Mouse (Mus musculus): Measurements from ENCODE around the gene Epas1. TPM values are rescaled to one million over a fixed set of nuclear protein-coding genes. Genes with fewer than 3 reads are reported as not detected.

Epas1 gene
- polyA plus RNA-seq, 1 experiment from 2014 or later: 2.1 TPM

DNA sequence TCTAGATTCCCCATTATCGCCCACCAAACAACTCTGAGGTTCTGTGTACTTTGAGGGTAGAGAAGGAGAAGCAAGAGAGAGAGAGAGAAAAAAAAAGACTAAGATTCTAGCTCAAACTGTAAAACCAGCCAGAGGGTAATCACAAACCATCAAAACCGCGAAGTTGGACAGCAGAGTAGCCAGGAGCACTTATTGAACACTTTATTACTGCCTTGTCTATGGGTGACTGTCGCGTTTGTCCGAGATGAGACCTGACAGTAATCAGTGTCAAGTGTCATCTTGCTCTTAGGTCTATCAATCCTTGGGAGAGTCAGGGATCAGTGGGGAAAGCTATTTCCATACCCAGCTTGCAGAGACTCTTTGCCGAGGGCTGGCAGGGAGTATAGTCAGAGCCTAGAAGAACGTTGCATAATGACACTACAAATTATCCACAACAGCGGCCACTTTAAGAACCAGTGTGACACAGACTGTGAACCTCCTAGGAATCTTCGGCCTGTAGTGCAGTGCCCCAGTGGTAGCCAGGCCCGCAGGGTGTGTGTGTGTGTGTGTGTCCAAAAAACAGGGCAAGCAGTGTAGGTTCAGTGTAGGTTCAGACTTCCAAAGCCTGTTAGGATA is 2.2 kb downstream of the Epas1 start:
- Histone ChIP-seq H3K9me3 (no peaks in the 10 kb centered on the region), H3K4me3 (replicated peaks) (peak overlapping the region; percentile 58), H3K36me3 (no peaks in the 10 kb centered on the region), H3K27me3 (peaks cover 63% of the 10 kb centered on the region), H3K9ac (replicated peaks) (no peak overlapping the region), H3K27ac (no peak overlapping the region), H3K4me2 (peak overlapping the region; percentile 96), H3K4me1 (replicated peaks) (peaks cover 22% of the 10 kb centered on the region)
- WGBS: 14% methylated on average over 11 of the region's 11 CpGs
- no peak for ATAC-seq (ENCODE audit: insufficient number of reproducible peaks, insufficient read depth, low FRiP score, low TSS enrichment, low read depth)

DNA sequence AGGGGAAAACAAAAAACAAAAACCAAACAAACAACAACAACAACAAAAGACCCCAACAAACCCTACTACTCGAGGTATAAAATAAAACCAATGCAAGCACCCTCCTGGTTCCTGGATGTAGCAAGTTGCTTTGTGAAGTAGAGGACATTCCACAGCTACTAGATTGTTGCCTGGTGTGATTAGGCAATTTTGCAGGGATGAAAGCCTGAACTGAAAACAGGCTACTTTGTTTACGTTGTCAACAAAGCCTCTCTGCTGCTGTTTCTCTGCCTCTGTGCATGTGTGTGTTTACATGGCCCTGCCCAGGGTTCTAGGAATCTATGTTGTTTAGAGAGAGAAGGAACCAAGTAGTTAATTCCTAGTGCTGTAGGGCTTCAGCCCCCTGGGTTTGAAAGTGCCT is 4.1 kb downstream of the Epas1 start:
- Histone ChIP-seq H3K36me3 (no peaks in the 10 kb centered on the region), H3K4me3 (replicated peaks) (no peak overlapping the region), H3K4me2 (no peak overlapping the region), H3K9me3 (no peaks in the 10 kb centered on the region), H3K9ac (replicated peaks) (no peak overlapping the region), H3K27ac (no peak overlapping the region), H3K27me3 (peaks cover 46% of the 10 kb centered on the region), H3K4me1 (replicated peaks) (peaks cover 36% of the 10 kb centered on the region)
- no peak for ATAC-seq (ENCODE audit: insufficient number of reproducible peaks, insufficient read depth, low FRiP score, low TSS enrichment, low read depth)
- WGBS: 29% methylated on average over 2 of the region's 2 CpGs

DNA sequence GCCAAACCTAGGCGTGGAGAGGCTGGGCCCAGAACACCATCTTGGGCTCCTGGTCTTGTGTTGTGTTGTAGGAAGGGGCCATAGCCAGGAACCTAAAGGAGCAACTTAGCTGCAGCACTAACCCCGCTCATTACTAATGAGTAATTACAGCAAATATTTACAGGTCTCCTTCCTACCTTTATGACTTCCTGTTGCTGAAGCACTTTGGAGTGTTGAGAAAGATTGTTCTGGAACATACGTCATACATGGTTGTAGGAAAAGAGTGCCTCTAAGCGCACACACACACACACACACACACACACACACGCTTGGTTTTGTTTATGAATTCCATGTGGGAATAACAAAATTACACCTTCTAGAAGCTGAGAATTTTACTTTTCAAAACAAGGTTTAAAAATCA is 8.4 kb downstream of the Epas1 start:
- Histone ChIP-seq H3K9me3 (no peaks in the 10 kb centered on the region), H3K36me3 (no peaks in the 10 kb centered on the region), H3K27me3 (peaks cover 10% of the 10 kb centered on the region), H3K4me3 (replicated peaks) (no peak overlapping the region), H3K4me2 (no peak overlapping the region), H3K27ac (0 out of 2 replicates have a peak overlapping the region, but pooled peaks have one; percentile 18), H3K9ac (replicated peaks) (no peak overlapping the region), H3K4me1 (replicated peaks) (peaks cover 26% of the 10 kb centered on the region)
- 37% methylated on average over 5 of the region's 5 CpGs for WGBS
- ATAC-seq (ENCODE audit: insufficient number of reproducible peaks, insufficient read depth, low FRiP score, low TSS enrichment, low read depth): 0 out of 2 replicates have a peak, but pooled peaks have one; percentile 22

DNA sequence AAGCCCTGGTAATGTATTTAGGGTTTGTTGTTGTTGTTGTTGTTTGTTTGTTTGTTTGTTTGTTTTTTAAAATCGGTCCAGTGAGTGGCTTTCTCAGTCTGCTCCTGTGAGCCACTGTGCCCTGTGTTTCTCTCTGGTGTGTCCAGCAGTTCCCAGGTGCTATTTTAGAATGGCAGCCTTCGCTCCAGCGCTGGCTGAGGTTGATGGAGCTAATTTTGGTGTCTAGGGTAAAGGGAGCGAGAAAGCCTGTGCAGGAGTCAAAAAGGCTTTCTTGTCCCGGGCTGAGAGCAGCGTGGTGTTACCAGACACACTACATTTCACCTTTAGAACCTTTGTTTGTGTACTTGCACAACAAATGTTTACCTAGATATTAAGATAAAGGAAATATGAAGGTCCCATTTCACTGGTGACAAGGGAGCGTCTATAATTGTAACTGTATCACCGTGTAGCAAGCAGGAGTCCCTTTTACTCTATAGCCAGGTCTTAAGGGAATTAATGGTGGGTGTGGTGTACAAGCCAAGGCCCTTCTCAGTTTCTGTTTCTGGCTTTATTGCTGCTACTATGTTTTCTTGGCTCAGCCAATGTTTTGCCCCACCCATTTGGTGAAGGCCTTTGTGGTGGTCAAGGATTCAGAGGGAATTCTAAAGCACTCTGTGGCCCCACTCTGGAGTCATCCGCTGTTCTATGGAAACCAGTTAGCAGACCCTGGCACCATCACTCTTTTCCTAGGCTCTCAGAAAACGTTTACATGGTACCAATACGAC is 9.2 kb downstream of the Epas1 start:
- ATAC-seq (ENCODE audit: insufficient number of reproducible peaks, insufficient read depth, low FRiP score, low TSS enrichment, low read depth): no peak
- H3K27ac ChIP-seq: peak overlapping the region; percentile 82
- 65% methylated on average over 11 of the region's 11 CpGs for WGBS

DNA sequence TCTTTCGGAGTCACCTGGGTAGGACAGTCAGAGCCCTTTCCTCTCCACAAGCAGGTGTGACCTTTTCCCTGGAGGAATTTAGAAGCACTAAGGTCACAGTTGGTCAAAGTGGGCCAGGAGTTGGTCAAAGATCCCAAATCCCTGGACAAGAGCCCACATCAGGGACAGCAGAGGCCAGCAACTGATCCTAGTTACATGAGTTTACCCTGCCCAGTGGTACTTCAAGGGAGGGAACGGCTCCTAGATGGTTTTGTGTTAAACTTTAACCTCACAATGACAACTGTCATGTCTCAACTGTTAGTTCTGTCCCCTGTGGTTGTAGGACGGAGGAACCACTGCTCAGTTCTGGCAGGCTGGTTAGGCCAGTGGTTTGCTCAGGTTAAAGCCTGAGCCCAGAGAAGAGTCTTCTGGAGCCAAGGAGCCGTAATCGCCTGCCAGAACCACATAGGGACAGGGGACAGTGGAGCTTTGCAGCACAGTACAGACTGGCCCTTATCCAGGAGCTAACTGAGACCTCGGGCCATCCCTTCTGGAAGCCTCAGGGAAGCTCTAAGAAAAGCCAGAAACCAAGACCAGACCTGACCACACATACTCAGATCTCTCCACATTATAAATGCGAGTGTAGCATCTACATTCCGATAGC is 12.4 kb downstream of the Epas1 start:
- peaks cover 53% of the 10 kb centered on the region for H3K4me1 ChIP-seq (replicated peaks)
- ATAC-seq (ENCODE audit: insufficient number of reproducible peaks, insufficient read depth, low FRiP score, low TSS enrichment, low read depth): no peak
- H3K4me2 ChIP-seq: no peak overlapping the region
- H3K9me3 ChIP-seq: no peaks in the 10 kb centered on the region
- peaks cover 3% of the 10 kb centered on the region; the same call in 1 of the 2 replicates for H3K27me3 ChIP-seq
- no peak overlapping the region for H3K9ac ChIP-seq (replicated peaks)
- H3K27ac ChIP-seq: no peak overlapping the region
- H3K4me3 ChIP-seq (replicated peaks): no peak overlapping the region
- WGBS: 91% methylated on average over 8 of the region's 8 CpGs
- no peaks in the 10 kb centered on the region for H3K36me3 ChIP-seq

More for the DNA sequence above, 9.2 kb downstream of the Epas1 start:
- no peak overlapping the region for H3K9ac ChIP-seq (replicated peaks)
- no peak overlapping the region for H3K4me2 ChIP-seq
- H3K36me3 ChIP-seq: no peaks in the 10 kb centered on the region
- H3K4me3 ChIP-seq (replicated peaks): no peak overlapping the region
- H3K4me1 ChIP-seq (replicated peaks): peaks cover 33% of the 10 kb centered on the region
- no peaks in the 10 kb centered on the region for H3K9me3 ChIP-seq
- H3K27me3 ChIP-seq: peaks cover 4% of the 10 kb centered on the region

DNA sequence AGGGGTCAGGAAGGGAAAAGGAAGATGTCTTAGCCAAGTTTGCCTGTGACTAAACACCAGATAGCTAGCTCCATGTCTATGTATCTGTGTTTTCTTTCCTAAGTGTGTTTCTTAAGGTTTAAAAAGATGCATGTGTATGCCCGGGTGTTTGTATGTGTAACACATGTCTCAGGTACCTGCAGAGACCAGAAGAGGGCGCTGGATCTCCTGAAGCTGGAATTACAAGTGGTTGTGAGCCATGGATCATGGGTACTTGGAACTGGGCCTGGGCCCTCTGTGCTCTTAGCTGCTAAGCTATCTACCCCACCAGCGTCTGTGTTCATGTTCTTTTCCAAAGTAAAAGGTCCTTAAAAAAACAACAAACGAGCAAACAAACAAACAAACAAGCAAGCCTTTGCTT is 12.9 kb downstream of the Epas1 start:
- Histone ChIP-seq H3K27me3 (peaks cover 3% of the 10 kb centered on the region; the same call in 1 of the 2 replicates), H3K27ac (no peak overlapping the region), H3K36me3 (no peaks in the 10 kb centered on the region), H3K4me1 (replicated peaks) (peaks cover 48% of the 10 kb centered on the region), H3K4me2 (no peak overlapping the region), H3K9ac (replicated peaks) (no peak overlapping the region), H3K9me3 (no peaks in the 10 kb centered on the region), H3K4me3 (replicated peaks) (no peak overlapping the region)
- ATAC-seq (ENCODE audit: insufficient number of reproducible peaks, insufficient read depth, low FRiP score, low TSS enrichment, low read depth): no peak
- 89% methylated on average over 4 of the region's 4 CpGs for WGBS

DNA sequence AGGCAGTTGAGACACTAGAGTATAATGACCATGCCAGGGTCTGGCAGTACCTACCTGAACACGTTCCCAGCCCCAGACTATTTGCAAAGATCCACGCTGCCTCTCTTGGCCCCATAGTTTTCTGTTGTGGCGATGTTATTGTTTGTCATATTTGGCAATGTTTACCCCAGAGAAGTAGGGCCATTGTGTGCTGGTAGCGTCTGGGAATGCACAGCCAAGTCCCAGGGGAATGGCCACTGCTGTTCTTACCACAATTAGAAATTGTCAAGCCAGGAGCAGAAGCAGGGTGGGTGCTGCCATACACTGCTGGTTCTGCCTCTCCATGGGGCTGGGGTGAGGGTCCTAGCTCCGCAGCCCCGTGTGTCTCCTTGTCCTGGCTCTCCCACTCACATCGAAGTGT is 15.1 kb downstream of the Epas1 start:
- ATAC-seq (ENCODE audit: insufficient number of reproducible peaks, insufficient read depth, low FRiP score, low TSS enrichment, low read depth): no peak
- 85% methylated on average over 7 of the region's 7 CpGs for WGBS
- H3K4me1 ChIP-seq (replicated peaks): peaks cover 34% of the 10 kb centered on the region
- H3K9me3 ChIP-seq: no peaks in the 10 kb centered on the region
- no peaks in the 10 kb centered on the region for H3K36me3 ChIP-seq
- peaks cover 3% of the 10 kb centered on the region; the same call in 1 of the 2 replicates for H3K27me3 ChIP-seq
- H3K4me3 ChIP-seq (replicated peaks): no peak overlapping the region
- no peak overlapping the region for H3K4me2 ChIP-seq
- H3K27ac ChIP-seq: no peak overlapping the region
- no peak overlapping the region for H3K9ac ChIP-seq (replicated peaks)

DNA sequence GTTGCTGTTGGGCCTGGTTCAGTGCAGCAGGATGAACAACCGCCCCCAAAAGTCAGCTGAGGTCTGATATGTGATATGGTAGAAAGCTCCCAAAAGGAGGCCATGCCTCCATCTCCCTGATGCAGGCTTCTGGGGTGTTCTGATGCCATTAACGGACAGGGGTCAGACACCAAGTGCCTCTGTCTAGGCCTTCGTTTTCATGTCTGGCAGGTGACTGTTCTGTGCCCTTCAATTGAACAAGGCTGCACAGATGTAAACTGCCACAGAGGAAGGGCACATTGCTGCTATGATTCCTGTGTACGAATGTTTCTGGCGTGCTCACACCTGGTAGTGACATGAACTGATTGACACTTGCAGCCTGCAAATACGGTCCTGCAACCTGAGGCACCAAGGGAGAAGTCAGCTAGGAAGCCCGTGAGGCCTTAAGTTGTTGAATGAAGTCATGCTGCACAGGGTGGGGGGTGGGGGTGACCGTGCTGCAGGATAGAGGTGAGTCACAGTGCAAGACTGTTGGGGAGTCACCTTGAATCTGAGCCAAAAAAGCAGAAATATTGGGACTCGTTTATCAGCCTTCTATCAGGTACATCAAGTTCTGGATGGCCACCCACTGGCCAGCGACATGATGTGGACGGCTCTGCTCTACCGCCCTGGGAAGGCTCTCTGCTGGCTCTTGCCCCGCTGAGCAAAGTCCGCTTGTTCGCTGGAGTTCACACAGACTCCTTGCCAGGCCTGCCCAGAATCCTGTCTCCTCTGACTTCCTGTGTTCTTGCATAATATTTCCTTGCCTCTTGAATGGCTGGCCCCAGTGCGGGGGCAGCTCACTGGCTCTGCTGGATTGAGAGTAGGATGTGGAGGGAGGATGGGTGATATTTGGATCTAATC is 16.1 kb downstream of the Epas1 start:
- no peaks in the 10 kb centered on the region for H3K36me3 ChIP-seq
- no peak overlapping the region for H3K27ac ChIP-seq
- H3K9me3 ChIP-seq: no peaks in the 10 kb centered on the region
- H3K4me1 ChIP-seq (replicated peaks): peaks cover 34% of the 10 kb centered on the region
- ATAC-seq (ENCODE audit: insufficient number of reproducible peaks, insufficient read depth, low FRiP score, low TSS enrichment, low read depth): no peak
- H3K27me3 ChIP-seq: peaks cover 3% of the 10 kb centered on the region; the same call in 1 of the 2 replicates
- H3K4me2 ChIP-seq: no peak overlapping the region
- 73% methylated on average over 16 of the region's 16 CpGs for WGBS
- H3K9ac ChIP-seq (replicated peaks): no peak overlapping the region
- H3K4me3 ChIP-seq (replicated peaks): no peak overlapping the region

GRCm38 (mm10) chr17:86770848-86771247 is 17.3 kb downstream of the Epas1 start:
- Histone ChIP-seq H3K4me2 (no peak overlapping the region), H3K9me3 (no peaks in the 10 kb centered on the region), H3K36me3 (no peaks in the 10 kb centered on the region), H3K27ac (no peak overlapping the region), H3K27me3 (no peaks in the 10 kb centered on the region), H3K4me1 (replicated peaks) (peaks cover 34% of the 10 kb centered on the region), H3K9ac (replicated peaks) (no peak overlapping the region), H3K4me3 (replicated peaks) (no peak overlapping the region)
- ATAC-seq (ENCODE audit: insufficient number of reproducible peaks, insufficient read depth, low FRiP score, low TSS enrichment, low read depth): no peak
- 64% methylated on average over 5 of the region's 5 CpGs for WGBS

DNA sequence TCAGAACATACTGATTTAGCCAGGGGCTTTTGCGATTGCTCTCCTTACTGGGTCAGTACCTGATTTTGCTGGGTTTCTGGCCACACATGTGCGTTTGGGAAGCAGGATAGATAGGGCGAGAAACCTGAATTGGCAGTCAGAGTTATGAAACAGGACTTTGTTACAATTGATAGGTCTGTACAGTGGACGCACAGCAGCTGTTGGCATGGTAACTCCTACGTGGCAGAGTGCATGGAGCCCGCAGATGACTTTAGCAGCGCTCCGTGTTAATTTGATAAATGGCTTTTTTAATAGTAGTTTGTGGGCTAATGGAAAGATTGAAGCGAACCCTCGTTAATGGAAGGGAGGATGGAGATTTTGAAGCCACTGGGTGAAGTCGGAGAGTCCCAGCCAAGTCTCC is 18.5 kb downstream of the Epas1 start:
- WGBS: 70% methylated on average over 11 of the region's 11 CpGs
- no peak overlapping the region for H3K4me3 ChIP-seq (replicated peaks)
- no peaks in the 10 kb centered on the region for H3K27me3 ChIP-seq
- ATAC-seq (ENCODE audit: insufficient number of reproducible peaks, insufficient read depth, low FRiP score, low TSS enrichment, low read depth): no peak
- no peaks in the 10 kb centered on the region for H3K36me3 ChIP-seq
- peaks cover 31% of the 10 kb centered on the region for H3K4me1 ChIP-seq (replicated peaks)
- no peaks in the 10 kb centered on the region for H3K9me3 ChIP-seq
- H3K9ac ChIP-seq (replicated peaks): no peak overlapping the region
- no peak overlapping the region for H3K4me2 ChIP-seq
- no peak overlapping the region for H3K27ac ChIP-seq
